Mouse (Mus musculus) liver, embryonic 14.5 days (tissue): ENCODE results near the gene Pp2d1.

Experiments
- CTCF ChIP-seq: IDR thresholded peaks from 2 replicates; pipeline ENCODE4 v1.5.1; 2016; ENCODE audit warnings: antibody characterized with exemption, low read depth, control low read depth
- EP300 ChIP-seq: IDR thresholded peaks from 2 replicates; pipeline ENCODE4 v1.6.1; 2016; ENCODE audit warnings: antibody characterized with exemption, low read depth

DNA sequence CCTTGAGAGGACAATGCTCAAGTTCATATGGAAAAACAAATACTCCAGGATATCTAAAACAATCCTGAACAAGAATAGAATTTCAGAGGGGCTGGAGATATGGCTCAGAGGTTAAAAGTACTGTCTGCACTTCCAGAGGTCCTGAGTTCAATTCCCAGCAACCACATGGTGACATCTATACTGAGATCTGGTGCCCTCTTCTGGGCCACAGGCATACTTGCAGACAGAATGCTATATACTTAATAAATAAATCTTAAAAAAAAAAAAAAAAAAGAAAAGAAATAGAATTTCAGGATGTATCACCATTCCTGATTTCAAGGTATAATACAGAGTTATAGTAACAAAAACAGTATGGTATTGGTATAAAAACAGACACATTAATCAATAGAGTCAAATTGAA, 19.9 kb downstream of the Pp2d1 start:
- TF ChIP-seq EP300 (no peak), CTCF (peak; percentile 32)
